Mouse (Mus musculus) retina, adult 2 months (tissue): ENCODE measurements around the gene Supt3.

Experiments used
- DNase-seq: peaks from one replicate; pipeline ENCODE4 v3.0.0-alpha.2; 2012; ENCODE audit warnings: low read depth, low spot score

Supt3 gene

GRCm38 (mm10) chr17:44963051-44963798 lies 186.3 kb downstream of the Supt3 start:
- no peak for DNase-seq

- no peak for DNase-seq
These were observed 190.2 kb downstream of the Supt3 start for GRCm38 (mm10) chr17:44967186-44967585.

GRCm38 (mm10) chr17:44970255-44970654 lies 193.3 kb downstream of the Supt3 start:
- DNase-seq = no peak

GRCm38 (mm10) chr17:44973489-44973888 lies 196.5 kb downstream of the Supt3 start:
- no peak for DNase-seq

GRCm38 (mm10) chr17:44977690-44978089 lies 200.7 kb downstream of the Supt3 start:
- no peak for DNase-seq

GRCm38 (mm10) chr17:44987964-44988363 lies 211.0 kb downstream of the Supt3 start:
- no peak for DNase-seq

- DNase-seq = no peak
These were observed 226.4 kb downstream of the Supt3 start for GRCm38 (mm10) chr17:45003311-45003710.

GRCm38 (mm10) chr17:45004477-45005170 lies 227.7 kb downstream of the Supt3 start:
- DNase-seq = no peak

- DNase-seq = no peak
These were observed 230.5 kb downstream of the Supt3 start for GRCm38 (mm10) chr17:45007461-45007860.

- DNase-seq = no peak
These were observed 231.7 kb downstream of the Supt3 start for GRCm38 (mm10) chr17:45008663-45009062.

GRCm38 (mm10) chr17:45010409-45010808 lies 233.5 kb downstream of the Supt3 start:
- DNase-seq = no peak

GRCm38 (mm10) chr17:45016746-45017145 lies 239.8 kb downstream of the Supt3 start:
- no peak for DNase-seq

GRCm38 (mm10) chr17:45020155-45020930 lies 243.4 kb downstream of the Supt3 start:
- no peak for DNase-seq

GRCm38 (mm10) chr17:45028441-45028840 lies 251.5 kb downstream of the Supt3 start:
- no peak for DNase-seq

GRCm38 (mm10) chr17:45029106-45029505 lies 252.2 kb downstream of the Supt3 start:
- DNase-seq = no peak

- no peak for DNase-seq
These were observed 255.3 kb downstream of the Supt3 start for GRCm38 (mm10) chr17:45032209-45032608.

- no peak for DNase-seq
These were observed 256.7 kb downstream of the Supt3 start for GRCm38 (mm10) chr17:45033617-45034016.

- no peak for DNase-seq
These were observed 264.1 kb downstream of the Supt3 start for GRCm38 (mm10) chr17:45041084-45041483.

- no peak for DNase-seq
These were observed 268.9 kb downstream of the Supt3 start for GRCm38 (mm10) chr17:45045804-45046203.

GRCm38 (mm10) chr17:45046583-45046982 lies 269.6 kb downstream of the Supt3 start:
- no peak for DNase-seq

- no peak for DNase-seq
These were observed 270.3 kb downstream of the Supt3 start for GRCm38 (mm10) chr17:45047236-45047635.

- no peak for DNase-seq
These were observed 275.0 kb downstream of the Supt3 start for GRCm38 (mm10) chr17:45051971-45052370.
